Mouse (Mus musculus) spleen, embryonic (tissue): ENCODE data around the gene Snrpa.

Experiments used
- CTCF ChIA-PET: fragments of 350-600 bp; sonication (Branson Sonifier 250); formaldehyde crosslinking; loops from one replicate; lab custom pipeline; 2022; lab: Charles Lee

Gene Snrpa

GRCm38 (mm10) chr7:27168371-27168770 is 27.7 kb downstream of the Snrpa start:
- CTCF ChIA-PET, result interaction anchor here (0.9 kb wide), 1 partner anchor 14 kb away, joined by 4 read pairs; no protein-coding TSS in a partner anchor

GRCm38 (mm10) chr7:27167475-27168094 is 28.5 kb downstream of the Snrpa start:
- CTCF ChIA-PET, result interaction anchor here (0.9 kb wide), 1 partner anchor 15 kb away, joined by 4 read pairs; no protein-coding TSS in a partner anchor

DNA sequence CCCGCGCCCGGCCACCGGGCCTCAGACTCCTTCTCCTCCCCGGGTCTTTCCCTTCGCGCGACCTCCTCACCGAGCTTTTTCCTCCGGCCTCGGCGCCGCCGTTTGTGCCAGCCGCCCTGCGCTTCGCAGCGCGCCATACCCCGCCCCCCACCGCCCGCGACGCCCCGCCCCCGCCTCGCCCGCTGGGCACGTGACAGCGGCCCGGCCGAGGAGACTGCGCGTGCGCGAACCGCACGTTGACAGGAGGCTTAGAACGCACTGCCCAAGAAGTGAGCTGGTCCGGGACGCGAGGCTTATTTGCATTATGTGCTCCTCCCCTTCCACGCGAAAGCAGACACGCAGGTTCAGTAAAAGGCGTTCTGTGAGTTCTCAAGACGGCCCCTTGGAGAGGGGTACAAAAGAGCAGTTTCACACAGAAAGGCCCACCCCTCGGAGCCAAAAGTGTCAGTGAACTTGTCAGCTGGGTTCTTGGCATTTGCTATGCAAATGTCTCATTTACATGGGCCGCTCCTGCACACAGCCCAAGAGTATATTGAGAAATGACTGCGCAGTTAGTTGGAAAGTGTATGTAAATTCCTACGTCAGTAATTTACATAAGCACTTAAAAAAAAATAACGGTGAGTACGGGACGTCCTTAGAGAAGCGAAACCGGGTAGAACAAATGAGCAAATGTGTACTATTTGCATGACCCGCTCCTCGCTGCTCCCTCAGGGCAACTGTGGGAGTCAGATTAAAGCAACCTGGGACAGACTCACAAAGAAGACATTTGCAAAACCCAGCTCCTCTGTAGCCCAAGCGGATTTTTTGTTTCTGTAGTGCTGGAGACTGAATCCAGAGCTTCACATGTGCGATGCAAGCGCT is 29.2 kb downstream of the Snrpa start, which contains the start of gene Egln2:
Gene Egln2 (minus strand): TSS at position 189 of the 861 bp plus-strand sequence.
- CTCF ChIA-PET, result no interaction called here

DNA sequence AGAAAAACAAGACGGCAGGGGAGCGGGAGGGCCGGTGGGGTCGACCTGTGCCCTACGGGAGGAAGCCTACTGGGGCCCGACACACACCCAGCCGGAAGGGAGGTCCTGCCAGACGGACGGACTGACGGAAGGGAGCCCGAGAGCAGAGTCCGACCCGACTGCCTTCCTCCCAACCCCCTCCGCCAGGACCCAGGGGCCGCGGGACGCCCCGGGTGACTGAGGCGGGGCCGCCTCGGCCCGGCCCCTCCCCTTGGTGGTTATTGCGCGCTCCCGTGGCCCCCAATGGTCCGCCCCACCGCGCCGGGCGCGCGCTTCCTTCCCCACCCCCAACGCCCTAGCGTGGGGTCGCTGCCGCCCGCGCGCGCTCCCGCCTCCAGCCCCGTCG is 29.9 kb downstream of the Snrpa start:
- CTCF ChIA-PET, result no interaction called here

DNA sequence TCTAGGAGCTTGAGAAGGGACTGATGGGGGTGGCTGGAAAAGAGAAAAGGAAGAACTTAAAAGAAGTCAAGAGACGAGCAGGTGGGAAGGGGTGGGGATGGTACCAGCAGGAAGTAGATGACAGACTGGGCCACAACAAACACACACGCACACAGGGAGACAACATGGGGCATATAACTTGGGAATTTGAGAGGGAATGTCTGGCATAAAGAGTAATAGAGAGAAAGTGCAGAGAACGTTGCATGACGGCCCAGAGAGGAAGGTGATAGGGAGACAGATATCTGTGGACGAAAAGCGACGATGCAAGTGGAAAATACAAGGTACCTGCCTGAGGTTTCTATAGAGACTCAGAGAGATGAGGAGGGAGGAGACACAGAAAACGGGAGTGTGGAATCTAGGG is 30.4 kb downstream of the Snrpa start:
- CTCF ChIA-PET, result no interaction called here

DNA sequence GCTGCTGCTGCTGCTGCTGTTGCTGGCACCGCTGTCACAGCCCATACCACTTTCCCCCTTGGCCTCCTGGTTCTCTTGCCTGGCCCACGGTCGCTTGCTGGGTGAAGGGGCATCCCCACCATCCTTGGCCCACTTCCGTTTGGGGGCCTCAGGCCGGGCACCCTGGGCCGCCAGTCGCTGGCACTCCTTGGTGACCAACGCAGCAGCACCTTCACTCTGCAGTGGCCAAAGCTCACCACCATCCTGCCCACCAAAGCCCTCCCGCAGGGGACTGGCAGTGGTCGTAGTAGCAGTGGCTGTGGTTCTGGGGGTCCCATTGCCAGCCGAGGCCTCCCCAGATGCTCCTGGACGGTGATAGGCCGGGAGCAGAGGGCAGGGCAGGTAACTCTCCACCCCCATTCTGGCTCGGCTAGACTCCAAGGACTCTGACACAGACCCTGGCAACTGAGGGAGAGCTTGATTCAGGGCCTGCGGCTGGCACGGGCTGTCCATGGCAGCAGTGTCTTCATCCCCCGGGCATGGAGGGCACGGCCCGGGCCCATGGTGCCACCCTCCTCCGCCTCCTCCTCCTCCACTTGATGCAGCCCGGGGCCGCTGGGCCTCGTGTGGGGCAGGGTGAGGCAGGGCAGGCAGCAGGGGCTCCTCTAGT is 30.9 kb downstream of the Snrpa start:
- CTCF ChIA-PET, result no interaction called here

- CTCF ChIA-PET, result interaction anchor here (0.5 kb wide), 1 partner anchor 57 kb away, joined by 3 read pairs; no protein-coding TSS in a partner anchor
Measured at GRCm38 (mm10) chr7:27164112-27164947, 31.7 kb downstream of the Snrpa start.

DNA sequence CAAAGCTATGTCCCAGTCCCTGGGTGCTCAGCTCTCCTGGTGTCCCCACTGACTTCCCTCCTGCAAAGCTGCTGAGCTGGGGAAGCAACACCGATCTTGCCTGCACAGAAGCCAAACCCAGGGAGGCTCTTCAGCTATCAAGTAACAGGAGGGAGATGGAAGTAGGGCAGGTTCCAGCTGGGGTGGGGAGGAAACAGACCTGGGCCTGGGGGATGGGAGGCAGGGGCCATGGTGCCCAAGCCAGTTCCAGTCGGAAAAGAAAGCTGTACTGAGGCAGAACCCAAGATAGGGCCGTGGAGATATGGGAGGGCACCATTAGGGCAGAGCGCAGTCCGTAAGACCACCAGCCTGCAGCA is 32.6 kb downstream of the Snrpa start:
- CTCF ChIA-PET, result no interaction called here

- CTCF ChIA-PET, result no interaction called here
Measured at GRCm38 (mm10) chr7:27162780-27163449, 33.2 kb downstream of the Snrpa start.

DNA sequence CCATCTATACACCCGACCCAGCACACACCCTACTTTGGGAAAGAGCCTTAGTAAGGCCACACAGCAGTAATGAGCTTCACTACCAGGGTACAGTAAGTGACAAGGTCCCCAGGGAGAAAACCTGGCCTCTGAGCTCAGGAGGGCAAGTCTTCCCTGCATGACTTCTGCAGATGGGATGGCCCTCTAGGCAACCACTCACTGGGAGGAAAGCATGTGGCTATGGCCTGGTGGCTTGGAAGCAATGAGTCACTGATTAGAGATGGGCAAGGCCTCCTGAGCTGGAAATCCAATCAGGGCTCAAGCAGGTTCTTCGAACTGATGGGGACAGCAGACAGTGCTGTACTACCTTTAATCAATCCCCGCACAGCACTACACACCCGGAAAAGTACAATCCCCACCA is 34.3 kb downstream of the Snrpa start:
- CTCF ChIA-PET, result interaction anchor here (1.4 kb wide), 1 partner anchor 16 kb away, joined by 3 read pairs; no protein-coding TSS in a partner anchor

DNA sequence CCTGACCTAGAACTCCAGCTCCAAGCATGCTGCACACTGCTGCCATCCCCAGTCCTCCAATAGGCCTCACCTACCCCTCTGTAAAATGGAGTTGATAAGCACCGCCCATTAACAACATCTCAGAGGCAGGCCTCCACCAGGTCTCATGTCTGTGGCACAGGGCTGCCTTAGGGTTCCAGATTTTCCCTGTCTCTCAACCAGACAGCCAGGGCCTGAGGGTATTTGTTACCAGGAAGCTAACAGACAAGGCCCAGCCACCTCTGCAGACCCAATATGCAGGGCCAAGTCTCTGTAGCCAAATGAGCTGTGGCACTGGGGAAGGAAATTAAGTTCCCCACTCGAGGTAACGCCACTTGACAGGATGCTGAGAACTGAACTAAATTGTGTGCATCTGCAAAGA is 35.1 kb downstream of the Snrpa start:
- CTCF ChIA-PET, result interaction anchor here (0.6 to 1.4 kb wide), 2 partner anchors 17 to 347 kb away, joined by 3 read pairs; no protein-coding TSS in a partner anchor

DNA sequence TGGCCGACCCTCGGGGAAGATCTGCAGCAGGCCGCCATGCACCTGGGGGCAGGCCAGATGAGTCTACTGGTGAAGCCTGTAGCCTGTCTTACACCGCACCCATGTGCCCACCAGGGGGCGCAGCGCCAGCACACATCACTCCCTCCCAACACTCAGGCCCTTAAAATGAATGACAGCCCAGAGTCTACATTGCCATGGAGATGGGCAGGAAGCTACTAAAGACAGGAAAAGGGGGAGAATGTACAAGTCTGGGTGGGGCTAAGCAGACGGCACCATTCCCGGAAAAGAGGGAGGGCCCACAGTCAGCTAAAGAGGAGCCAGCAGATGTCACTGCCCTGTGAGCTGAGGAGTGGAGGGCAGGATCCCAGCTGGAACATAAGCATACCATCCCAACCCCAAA is 36.2 kb downstream of the Snrpa start:
- CTCF ChIA-PET, result interaction anchor here (1.5 kb wide), 1 partner anchor 19 kb away, joined by 7 read pairs; the partner anchor contains the start of gene Rab4b

GRCm38 (mm10) chr7:27159256-27159655 is 36.8 kb downstream of the Snrpa start:
- CTCF ChIA-PET, result interaction anchor here (1.5 kb wide), 1 partner anchor 20 kb away, joined by 7 read pairs; the partner anchor contains the start of gene Rab4b

DNA sequence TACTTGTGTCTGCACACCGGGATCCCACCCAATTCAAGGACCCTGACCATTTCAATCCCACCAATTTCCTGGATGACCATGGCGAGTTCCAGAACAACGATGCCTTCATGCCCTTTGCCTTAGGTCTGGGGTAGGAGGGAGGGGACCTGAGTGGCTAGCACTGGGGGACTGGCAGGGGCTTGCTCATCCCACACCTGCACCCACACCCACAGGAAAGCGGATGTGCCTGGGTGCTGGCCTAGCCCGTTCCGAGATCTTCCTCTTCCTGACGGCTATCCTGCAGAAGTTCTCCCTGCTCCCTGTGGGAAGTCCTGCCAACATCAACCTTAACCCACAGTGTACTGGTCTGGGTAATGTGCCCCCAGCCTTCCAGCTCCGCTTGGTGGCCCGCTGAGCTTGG is 37.9 kb downstream of the Snrpa start:
- CTCF ChIA-PET, result interaction anchor here (0.6 kb wide), 1 partner anchor 756 kb away, joined by 3 read pairs; no protein-coding TSS in a partner anchor

DNA sequence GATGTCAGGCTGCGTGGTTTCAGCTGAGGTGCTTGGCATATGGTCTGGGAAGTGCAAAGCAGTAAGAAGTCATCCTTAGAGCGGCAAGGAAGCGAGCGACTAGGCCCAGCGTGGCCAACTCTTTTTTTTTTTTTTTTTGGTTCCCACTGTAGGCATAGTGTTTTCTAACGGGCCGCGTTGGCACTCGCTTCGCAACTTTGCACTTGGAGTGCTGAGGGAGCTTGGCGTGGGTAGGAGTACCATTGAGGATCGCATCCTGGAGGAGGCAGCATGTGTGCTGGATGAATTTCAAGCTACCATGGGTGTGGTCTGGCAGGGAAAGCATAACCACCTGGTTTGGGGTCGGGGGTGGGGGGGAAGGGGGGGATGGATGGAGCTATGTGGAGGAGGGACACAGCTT is 40.1 kb downstream of the Snrpa start:
- CTCF ChIA-PET, result interaction anchor here (0.7 kb wide), 1 partner anchor 25 kb away, joined by 8 read pairs; no protein-coding TSS in a partner anchor

GRCm38 (mm10) chr7:27153205-27153764 is 42.8 kb downstream of the Snrpa start, which contains the start of gene Cyp2t4:
Gene Cyp2t4, plus strand, starts transcription at chr7:27153714.
- CTCF ChIA-PET, result no interaction called here
